Mouse (Mus musculus): ENCODE measurements around the gene Gm27179.
"Not testable (repeated sequence)": the region's sequence is repeated elsewhere in the genome, so short reads cannot be mapped to it uniquely, and the experiment has no call there.

The Gm27179 gene

GRCm38 (mm10) chr14:69512449-69512848 is at the start of gene Gm27179:
Gm27179 (minus strand) TSS chr14:69512549.
- not testable (repeated sequence) for DNase-seq

- not testable (repeated sequence) for DNase-seq
Observed at GRCm38 (mm10) chr14:69557550-69557949, 45.2 kb upstream of the Gm27179 start.

- not testable (repeated sequence) for DNase-seq
Observed at GRCm38 (mm10) chr14:69556820-69557219, 44.5 kb upstream of the Gm27179 start.

DNA sequence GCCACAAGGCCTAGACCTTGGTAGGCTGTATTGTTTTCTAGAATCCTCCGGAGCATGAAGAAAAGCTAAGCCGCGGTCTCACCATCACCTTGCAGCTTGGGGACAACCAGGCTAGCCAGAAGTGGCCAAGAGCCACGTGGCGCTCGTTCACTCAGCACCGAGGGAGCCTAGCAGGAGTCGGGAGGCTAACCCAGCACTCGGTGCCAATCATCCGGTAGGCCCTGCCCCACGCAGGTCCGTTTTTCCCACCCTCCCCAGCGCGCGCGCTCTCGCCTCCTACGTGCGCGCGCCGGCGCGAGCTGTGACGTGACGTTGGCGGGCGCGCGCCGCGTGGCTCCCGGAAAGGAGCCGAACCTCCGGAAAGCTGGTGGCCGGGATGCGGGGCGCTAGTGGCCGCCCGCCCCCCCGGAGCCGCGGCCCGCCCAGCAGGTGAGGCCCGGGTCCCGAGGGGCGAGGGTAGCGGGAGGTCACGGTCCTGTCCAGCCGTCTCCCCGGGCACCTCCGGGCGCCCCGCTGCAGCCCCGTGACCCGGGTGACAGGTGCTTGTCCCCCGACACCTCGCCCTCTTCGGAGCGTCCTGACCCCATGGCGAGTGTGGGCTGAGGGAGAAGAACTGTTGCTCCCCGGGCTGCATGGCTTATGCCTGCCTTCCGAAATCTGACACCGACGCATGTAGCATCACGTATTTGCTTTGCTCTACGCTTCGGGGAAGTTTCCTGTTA is 42.9 kb upstream of the Gm27179 start, which contains the start of gene Entpd4b:
TSS of gene Entpd4b (plus strand) at position 315 of the 722 bp plus-strand sequence.
- DNase-seq = not testable (repeated sequence)

DNA sequence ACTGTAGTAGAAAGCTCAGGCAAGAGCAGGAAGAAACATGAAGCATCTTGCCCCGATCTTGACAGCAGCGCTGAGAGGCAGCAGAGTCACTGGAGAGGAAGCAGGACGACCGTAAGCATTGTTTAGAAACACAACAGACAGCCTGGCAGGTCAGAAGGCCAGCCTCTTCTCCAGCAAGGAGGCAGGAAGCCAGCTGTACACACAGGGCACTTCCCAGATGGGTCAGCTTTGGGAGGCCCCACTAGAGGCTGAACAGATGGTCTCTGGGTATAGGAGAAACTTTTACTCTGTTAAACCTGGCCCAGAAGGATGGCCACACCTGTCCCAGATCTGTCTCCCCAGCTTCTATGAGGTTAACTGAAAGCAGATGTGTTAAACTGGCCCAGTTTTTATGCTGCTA is 35.0 kb upstream of the Gm27179 start:
- DNase-seq = not testable (repeated sequence)

- not testable (repeated sequence) for DNase-seq
Observed at GRCm38 (mm10) chr14:69545052-69545451, 32.7 kb upstream of the Gm27179 start.

- DNase-seq = not testable (repeated sequence)
Observed at GRCm38 (mm10) chr14:69544033-69544432, 31.7 kb upstream of the Gm27179 start.

DNA sequence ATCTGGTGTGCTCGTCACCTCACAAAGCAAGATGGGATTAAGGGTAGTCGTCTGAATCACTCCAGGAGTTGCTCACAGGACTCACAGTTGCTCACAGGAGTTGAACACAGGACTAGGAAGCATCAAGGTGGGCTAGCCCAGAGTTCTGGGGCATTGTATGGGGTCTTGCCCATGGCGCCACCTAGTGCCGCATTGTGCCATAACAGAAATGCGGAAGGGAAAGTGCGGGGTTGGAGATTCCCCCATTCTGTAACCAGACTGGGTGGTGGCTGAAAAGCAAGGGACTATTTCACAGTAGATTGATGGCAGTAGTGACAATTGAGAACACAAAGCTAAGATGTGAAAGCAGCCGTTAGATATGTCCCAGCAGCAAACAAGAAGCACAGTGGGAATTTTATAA is 30.3 kb upstream of the Gm27179 start:
- DNase-seq = not testable (repeated sequence)

GRCm38 (mm10) chr14:69540113-69540512 is 27.8 kb upstream of the Gm27179 start:
- DNase-seq = not testable (repeated sequence)

- not testable (repeated sequence) for DNase-seq
Observed at GRCm38 (mm10) chr14:69536539-69536938, 24.2 kb upstream of the Gm27179 start.

DNA sequence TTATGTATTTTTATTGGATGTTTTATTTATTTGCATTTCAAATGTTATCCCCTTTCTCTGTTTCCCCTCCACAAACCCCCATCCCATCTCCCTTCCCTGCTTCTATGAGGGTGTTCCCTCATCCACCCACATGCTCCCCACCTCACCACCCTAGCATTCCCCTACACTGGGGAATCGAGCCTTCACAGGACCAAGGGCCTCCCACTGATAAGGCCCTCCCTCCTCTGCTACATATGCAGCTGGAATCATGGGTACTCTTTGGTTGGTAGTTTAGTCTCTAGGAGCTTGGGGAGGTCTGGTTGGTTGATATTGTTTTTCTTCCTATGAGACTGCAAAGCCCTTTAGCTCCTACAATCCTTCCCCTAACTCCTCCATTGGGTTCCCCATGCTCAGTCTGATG is 13.9 kb upstream of the Gm27179 start:
- DNase-seq = not testable (repeated sequence)

DNA sequence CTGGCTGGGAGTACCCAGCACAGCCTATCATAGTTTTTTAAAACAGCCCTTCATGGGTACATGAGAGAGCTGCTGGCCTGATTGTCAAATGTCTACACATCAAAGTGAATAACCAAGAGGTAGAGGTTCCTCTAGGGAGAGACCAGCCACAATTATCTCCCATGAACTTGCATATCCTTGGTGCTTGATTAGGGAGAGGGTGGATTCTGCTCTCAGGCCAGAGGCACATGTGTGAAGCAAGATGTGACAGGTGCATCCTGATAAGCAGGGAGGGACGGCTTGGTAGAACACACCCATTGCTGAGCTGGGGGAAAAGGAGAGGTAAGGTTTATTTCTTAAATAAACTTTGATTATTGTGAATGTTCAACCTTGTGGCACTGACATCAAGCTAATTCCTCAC is 10.7 kb upstream of the Gm27179 start:
- not testable (repeated sequence) for DNase-seq

DNA sequence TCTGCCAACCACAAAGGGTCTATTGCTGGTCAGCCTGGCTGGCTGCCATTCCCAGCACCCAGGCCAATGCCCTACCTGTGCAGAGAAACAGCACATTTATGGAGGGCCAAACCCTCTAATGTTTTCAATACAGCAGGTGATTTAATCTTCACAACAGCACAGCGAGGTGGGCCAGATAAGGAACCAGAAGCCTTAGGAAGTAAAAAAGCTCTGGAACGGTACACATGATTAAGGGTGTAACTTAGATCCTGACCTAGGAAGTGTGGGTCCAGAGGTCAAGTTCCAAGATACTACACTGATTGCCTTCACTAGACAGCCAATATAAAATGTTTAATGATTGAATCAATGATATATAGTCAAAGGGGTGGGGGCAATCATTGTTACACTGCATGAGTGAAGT is 8.5 kb upstream of the Gm27179 start:
- not testable (repeated sequence) for DNase-seq

DNA sequence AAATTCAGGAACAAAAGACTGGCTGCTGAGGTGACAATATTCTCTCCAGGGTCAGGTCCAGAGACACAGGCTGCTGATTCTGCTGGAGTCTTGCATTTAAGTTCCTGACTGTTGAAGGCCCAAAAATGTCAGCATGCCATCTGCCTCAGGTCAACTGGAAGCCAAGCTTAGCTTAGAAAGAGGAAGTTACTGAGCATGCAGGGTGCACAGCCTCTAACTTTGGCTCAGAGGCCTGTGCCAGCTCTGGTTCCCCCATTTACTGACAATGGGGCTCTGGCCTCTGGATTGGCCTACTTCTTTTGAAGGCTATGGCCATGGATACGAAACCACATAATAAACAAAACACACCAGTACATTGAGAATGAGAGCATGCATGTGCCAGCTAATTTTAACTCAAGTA is 5.3 kb downstream of the Gm27179 start:
- not testable (repeated sequence) for DNase-seq

DNA sequence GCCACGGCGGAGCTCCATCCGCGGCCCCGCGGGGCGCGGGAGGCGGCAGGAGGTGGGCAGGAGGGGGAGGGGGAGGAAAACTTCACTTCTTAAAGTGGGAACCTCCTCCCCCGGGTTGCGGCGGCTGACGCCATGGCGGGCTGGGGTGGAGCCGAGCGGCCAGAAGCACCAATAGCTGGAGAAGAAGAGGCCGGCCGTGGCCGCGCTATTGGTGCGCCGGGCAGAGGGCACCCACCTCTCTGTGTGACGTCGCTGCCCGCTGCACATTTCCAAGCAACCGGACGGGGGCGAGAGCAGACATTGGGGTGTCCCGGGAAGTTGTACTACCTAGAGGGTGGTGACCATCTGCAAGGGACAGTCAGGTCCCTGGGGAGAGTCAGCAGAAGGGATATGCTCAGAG is 9.2 kb downstream of the Gm27179 start, which contains the start of gene Gm16867:
TSS of gene Gm16867 (minus strand) at position 189 of the 400 bp plus-strand sequence.
- DNase-seq = not testable (repeated sequence)

DNA sequence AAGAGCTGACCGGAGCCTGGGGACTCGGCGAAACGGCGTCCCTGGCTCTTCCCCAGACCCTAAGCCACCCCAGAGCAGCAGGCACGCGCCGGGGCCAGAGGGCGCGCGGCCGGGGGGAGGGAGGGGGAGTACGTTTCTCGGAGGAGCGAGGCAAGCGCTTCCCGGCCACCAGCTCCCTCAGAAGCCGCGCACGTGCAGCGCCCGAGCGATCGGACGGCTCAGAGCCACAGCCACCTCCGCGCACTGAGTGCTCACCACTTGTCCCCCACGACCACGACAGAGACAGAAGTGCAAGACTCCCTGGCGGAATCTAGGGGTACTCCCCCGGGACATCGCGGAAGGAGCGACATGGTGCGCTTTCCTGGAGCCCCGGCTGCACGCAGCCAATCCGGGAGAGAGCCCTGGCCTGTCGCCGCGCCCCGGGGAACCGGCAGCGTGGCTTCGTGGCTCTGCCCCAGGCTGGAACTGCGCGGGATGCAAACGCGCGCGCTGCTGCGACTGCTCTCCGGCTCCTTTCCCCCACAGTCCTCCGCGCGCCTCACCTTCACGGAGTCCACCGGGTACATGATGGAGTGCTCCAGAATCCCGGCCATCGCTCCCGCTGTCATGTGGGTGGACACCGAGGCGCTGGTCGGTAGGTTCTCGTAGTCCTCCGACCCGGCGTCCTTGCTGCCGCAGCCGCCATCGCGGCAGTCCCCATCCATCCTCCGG is 9.8 kb downstream of the Gm27179 start:
- DNase-seq = not testable (repeated sequence)

DNA sequence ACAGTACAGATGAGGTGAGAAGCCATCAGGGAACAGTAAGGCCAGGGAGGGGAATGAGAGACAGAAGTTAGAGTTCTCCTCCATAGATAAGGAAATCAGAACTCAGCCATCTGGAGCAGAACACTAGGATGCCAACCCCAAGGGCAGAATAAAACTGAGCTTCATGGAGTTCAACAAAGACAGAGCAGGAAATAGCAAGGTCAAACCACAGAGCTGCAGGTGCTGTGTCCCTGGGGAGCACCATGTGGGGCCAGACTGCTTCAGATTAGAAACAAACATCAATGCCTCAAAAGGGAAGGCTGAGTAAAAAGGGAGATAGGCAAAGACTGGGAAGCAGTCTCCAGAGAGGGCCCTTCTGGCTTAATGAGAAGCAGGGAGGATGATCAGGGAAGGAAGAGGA is 16.1 kb downstream of the Gm27179 start:
- DNase-seq = not testable (repeated sequence)

DNA sequence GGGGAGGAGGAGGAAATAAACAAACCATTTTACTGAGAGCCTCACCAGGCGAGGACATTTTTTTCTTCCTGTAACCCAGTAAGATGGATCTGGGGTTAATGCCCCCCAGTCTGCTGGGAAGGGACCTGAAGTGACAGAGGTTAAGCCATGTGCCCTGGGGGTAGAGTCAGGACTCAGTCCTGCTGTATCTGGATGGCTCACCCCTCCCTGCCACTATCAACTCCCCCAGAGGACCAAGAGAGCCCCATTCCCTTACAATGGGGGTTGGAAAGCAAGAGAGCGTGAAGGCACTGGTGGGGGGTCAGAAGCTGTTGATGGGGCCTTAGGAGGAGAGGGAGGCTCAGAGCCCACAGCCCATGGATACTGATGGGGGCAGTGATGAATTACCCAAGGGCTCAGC is 17.4 kb downstream of the Gm27179 start:
- DNase-seq = not testable (repeated sequence)

DNA sequence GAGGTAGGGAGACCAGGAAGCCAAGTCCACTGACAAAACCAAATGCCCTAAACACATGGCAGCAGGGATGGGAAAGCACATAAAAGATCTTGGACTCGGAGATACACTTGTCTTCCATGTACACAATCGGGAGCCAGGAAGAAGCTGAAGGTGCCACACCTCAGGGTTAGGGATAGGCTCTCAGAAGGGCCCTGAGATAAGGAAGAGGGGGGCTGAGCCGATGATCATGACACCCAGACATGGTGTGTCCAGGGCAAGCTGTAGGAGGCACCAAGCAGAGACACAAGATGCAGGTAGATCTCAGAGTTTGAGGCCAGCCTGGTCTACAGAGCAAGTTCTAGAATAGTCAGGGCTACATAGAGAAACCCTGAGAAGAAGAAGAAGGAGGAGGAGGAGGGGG is 17.8 kb downstream of the Gm27179 start:
- not testable (repeated sequence) for DNase-seq

- not testable (repeated sequence) for DNase-seq
Observed at GRCm38 (mm10) chr14:69488001-69488400, 24.3 kb downstream of the Gm27179 start.

DNA sequence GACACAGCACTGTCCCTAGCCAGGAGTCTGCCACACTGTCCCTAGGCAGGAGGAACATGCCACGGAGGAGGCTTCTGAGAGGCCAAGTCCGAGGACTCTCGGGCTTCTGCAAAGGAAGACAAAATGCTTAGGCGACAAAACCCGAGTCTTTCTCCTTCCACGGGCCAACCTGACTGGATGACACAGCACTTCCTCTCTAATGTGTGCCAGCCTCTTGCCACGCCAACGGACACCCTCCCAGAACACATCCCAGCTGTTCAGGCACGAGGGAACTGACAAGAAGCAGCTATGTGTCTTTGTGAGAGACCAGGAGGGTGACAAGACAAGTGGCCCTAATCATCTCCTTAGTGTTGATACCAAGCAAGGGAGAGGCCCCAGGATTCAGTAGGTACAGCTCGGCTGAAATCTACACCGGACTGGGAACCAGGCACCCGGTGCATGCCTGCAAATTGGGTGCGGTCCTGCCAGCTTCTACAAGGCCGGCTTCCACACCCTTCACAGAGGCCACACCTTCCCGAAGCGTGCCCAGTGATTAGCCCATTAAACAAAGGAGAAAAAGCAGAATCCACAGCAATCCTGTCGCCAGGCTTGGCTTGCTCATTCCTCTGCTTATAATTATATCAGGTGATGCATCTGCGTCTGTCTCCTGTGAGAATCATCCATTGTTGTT is 26.7 kb downstream of the Gm27179 start:
- not testable (repeated sequence) for DNase-seq

DNA sequence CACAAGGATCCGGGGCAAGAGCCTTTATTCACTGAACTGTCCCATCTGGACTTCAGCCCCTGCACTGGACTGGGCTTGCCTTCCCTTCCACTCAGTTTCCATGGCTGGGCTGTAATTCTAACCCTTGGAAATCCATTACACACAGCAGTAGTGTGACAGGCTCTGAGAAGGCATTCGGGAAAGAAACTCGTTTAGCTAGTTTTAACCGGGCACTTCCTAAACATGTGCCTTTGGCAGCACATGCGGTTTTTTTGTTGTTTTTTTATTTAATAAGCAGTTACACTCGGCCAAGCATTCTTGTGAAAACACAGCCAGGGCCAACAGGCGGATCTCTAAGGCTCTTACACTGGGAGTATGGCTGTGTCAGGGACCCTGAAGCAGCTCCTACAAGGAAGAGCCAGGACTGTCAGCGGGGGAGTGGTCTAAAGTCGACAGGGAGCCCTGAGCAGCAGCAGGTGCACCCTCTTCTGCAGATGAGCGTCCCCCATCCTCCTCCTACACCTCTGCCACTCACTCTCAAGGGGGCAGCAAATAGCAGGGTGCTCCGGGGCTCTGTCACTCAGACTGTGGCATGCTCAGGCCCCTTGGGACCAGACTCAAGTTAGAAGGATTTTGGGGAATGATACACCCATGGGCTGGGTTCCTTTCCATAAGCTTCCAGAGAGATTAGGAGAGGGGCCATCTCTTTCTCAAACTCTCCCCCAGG is 38.3 kb downstream of the Gm27179 start:
- DNase-seq = not testable (repeated sequence)

DNA sequence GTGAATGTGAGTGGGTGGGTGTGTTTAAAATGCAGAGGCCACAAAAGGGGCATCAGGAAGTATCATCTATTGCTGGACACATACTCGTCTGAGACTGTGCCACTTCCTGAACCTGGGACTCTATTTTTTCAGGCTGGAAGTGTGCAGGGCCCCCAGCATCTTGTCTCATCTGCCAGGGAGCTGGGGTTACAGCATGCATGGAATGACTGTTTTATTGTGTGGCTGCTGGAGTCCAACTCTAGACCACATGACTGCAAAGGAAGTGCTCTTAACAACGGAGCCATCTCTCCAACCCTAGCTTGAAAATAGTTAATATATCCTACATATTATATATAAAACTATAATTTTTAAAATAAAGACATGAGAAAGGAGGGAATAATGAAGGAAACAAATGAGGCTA is 39.0 kb downstream of the Gm27179 start:
- DNase-seq = not testable (repeated sequence)

Measured in cerebellum, postnatal 36 days (tissue).